Mouse (Mus musculus): ENCODE data around the gene Rab35. TPM values are rescaled to one million over a fixed set of nuclear protein-coding genes. Genes with fewer than 3 reads are reported as not detected.

The Rab35 gene
- 4.5 and 7.0 TPM in 2 replicates for polyA plus RNA-seq (2015; fragmentation: Nextera tagmentation; extraction: Ambion mirVana)

DNA sequence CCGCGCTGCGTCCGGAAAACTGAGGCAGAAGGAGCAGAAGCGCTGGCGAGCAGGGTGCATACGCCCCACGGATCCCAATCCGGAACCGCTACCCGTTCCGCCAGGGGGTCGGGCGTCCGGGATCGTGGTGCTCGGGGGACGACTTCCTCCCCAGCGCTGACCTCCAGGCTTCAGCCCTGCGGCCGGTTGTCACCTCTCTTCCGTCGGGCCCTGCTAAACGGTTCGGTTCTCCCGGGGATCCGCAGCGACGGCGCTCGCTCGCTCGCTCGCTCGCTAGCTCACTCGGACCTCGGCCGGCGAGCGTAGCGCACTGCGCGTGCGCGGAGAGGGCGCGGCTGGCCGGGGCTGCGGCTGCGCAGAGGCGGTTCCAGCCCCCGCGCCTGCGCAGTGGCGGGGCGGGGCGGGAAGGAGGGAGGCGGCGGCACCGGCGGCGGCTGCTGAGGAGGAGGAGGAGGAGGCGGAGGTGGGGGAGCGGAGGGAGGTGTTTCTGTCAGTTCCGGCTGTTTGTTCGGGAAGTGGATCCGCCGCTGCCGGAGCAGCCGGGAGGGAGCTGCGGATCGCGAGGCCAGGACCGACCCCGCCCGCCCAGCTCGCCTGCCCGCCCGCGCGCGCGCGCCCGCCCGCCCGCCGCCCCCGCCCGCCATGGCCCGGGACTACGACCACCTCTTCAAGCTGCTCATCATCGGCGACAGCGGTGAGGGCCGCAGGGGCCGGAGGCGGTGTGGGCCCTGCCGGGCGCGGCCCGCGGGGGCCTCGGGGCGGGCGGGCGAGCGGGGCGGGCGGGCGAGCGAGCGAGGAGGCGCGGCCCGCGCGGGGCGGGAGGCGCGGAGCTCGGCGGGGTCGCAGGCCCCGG is at the start of gene Rab35:
TSS of gene Rab35 (plus strand) at position 404 of the 853 bp plus-strand sequence.
- no peaks in the 10 kb centered on the region for H3K36me3 ChIP-seq (ENCODE audit: control insufficient read depth, insufficient read depth, low read length)
- peak; percentile 93 for ATAC-seq (ENCODE audit: low read depth)
- peak within 1 kb of the TSS; percentile 86 for H3K27ac ChIP-seq (ENCODE audit: low read length)
- H3K9ac ChIP-seq (ENCODE audit: low read length): peak within 1 kb of the TSS; percentile 93
- H3K27me3 ChIP-seq (ENCODE audit: control insufficient read depth, insufficient read depth, low read depth, low read length): no peaks in the 10 kb centered on the region
- peaks cover 24% of the 10 kb centered on the region for H3K4me1 ChIP-seq (replicated peaks; ENCODE audit: control insufficient read depth, insufficient read depth, low read length)
- WGBS: under 1% methylated on average over 52 of the region's 125 CpGs
- H3K9me3 ChIP-seq (ENCODE audit: control insufficient read depth, low read length): no peaks in the 10 kb centered on the region
- peak within 1 kb of the TSS; percentile 87 for H3K4me3 ChIP-seq (ENCODE audit: low read length)
- peak within 1 kb of the TSS; percentile 91 for H3K4me2 ChIP-seq (ENCODE audit: low read depth, low read length)

DNA sequence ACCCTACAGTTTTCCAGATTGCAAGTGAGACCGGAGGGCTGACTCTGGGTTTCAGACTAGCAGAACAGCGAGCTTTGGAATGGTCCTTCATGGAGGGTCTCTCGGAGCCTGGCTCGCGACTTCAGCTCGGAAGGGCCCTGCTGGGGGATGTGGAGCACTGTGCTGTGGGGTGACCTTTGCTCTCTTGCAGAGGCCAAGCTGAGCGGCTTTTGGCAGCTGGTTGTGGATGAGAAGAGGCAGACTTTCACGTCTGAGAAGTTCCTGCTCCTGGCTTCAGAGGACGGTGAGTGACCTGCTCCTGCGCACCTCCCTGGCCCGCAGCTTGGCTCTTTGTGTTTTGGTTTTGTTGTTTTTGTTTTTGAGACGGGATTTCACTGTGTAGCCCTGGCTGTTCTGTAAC is 46.1 kb upstream of the Rab35 start:
- 86% methylated on average over 12 of the region's 12 CpGs for WGBS
- no peak overlapping the region for H3K4me2 ChIP-seq (ENCODE audit: low read depth, low read length)

GRCm38 (mm10) chr5:115586166-115586565 is 45.5 kb upstream of the Rab35 start:
- ATAC-seq (ENCODE audit: low read depth): no peak
- no peaks in the 10 kb centered on the region for H3K27me3 ChIP-seq (ENCODE audit: control insufficient read depth, insufficient read depth, low read depth, low read length)
- WGBS: 94% methylated on average over 15 of the region's 15 CpGs
- no peak overlapping the region for H3K4me3 ChIP-seq (ENCODE audit: low read length)
- no peak overlapping the region for H3K9ac ChIP-seq (ENCODE audit: low read length)
- H3K9me3 ChIP-seq (ENCODE audit: control insufficient read depth, low read length): peaks cover 11% of the 10 kb centered on the region
- no peaks in the 10 kb centered on the region for H3K4me1 ChIP-seq (replicated peaks; ENCODE audit: control insufficient read depth, insufficient read depth, low read length)
- no peak overlapping the region for H3K4me2 ChIP-seq (ENCODE audit: low read depth, low read length)
- H3K27ac ChIP-seq (ENCODE audit: low read length): no peak overlapping the region
- peaks cover 76% of the 10 kb centered on the region for H3K36me3 ChIP-seq (ENCODE audit: control insufficient read depth, insufficient read depth, low read length)

More for the DNA sequence above, 46.1 kb upstream of the Rab35 start:
- H3K36me3 ChIP-seq (ENCODE audit: control insufficient read depth, insufficient read depth, low read length): peaks cover 76% of the 10 kb centered on the region
- no peak for ATAC-seq (ENCODE audit: low read depth)
- no peak overlapping the region for H3K4me3 ChIP-seq (ENCODE audit: low read length)
- no peak overlapping the region for H3K27ac ChIP-seq (ENCODE audit: low read length)
- no peak overlapping the region for H3K9ac ChIP-seq (ENCODE audit: low read length)
- no peaks in the 10 kb centered on the region for H3K27me3 ChIP-seq (ENCODE audit: control insufficient read depth, insufficient read depth, low read depth, low read length)
- H3K9me3 ChIP-seq (ENCODE audit: control insufficient read depth, low read length): peaks cover 11% of the 10 kb centered on the region
- H3K4me1 ChIP-seq (replicated peaks; ENCODE audit: control insufficient read depth, insufficient read depth, low read length): no peaks in the 10 kb centered on the region

DNA sequence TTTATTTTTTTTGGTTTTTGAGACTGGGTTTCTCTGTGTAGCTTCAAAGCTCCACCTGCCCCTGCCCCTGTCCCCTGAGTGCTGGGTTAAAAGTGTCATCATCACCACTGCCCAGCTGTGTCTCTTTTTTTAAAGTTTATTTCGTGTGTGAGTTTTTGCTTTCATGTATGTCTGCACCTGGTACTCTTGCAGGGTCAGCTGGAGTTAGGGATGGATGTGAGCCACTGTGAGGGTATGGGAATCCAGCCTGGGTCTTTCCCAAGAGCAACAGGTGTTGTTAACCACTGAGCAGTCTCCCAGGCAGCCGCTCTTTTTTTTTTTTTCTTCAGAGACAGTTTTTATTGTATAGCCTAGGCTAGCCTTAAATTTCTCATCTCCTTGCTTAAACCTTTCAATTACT is 44.9 kb upstream of the Rab35 start:
- Histone ChIP-seq H3K27ac (ENCODE audit: low read length) (no peak overlapping the region), H3K4me1 (replicated peaks; ENCODE audit: control insufficient read depth, insufficient read depth, low read length) (no peaks in the 10 kb centered on the region), H3K9me3 (ENCODE audit: control insufficient read depth, low read length) (peaks cover 11% of the 10 kb centered on the region), H3K36me3 (ENCODE audit: control insufficient read depth, insufficient read depth, low read length) (peaks cover 74% of the 10 kb centered on the region), H3K9ac (ENCODE audit: low read length) (no peak overlapping the region), H3K27me3 (ENCODE audit: control insufficient read depth, insufficient read depth, low read depth, low read length) (no peaks in the 10 kb centered on the region), H3K4me3 (ENCODE audit: low read length) (no peak overlapping the region), H3K4me2 (ENCODE audit: low read depth, low read length) (no peak overlapping the region)
- WGBS: 82% methylated on average over 2 of the region's 2 CpGs
- no peak for ATAC-seq (ENCODE audit: low read depth)

- Histone ChIP-seq H3K4me1 (replicated peaks; ENCODE audit: control insufficient read depth, insufficient read depth, low read length) (no peaks in the 10 kb centered on the region), H3K4me3 (ENCODE audit: low read length) (no peak overlapping the region), H3K27ac (ENCODE audit: low read length) (no peak overlapping the region), H3K36me3 (ENCODE audit: control insufficient read depth, insufficient read depth, low read length) (peaks cover 68% of the 10 kb centered on the region), H3K4me2 (ENCODE audit: low read depth, low read length) (no peak overlapping the region), H3K27me3 (ENCODE audit: control insufficient read depth, insufficient read depth, low read depth, low read length) (no peaks in the 10 kb centered on the region), H3K9me3 (ENCODE audit: control insufficient read depth, low read length) (no peaks in the 10 kb centered on the region), H3K9ac (ENCODE audit: low read length) (no peak overlapping the region)
- 0 out of 2 replicates have a peak, but pooled peaks have one; percentile 15 for ATAC-seq (ENCODE audit: low read depth)
- WGBS: 76% methylated on average over 11 of the region's 11 CpGs
These were observed 40.7 kb upstream of the Rab35 start for GRCm38 (mm10) chr5:115591028-115591427.

DNA sequence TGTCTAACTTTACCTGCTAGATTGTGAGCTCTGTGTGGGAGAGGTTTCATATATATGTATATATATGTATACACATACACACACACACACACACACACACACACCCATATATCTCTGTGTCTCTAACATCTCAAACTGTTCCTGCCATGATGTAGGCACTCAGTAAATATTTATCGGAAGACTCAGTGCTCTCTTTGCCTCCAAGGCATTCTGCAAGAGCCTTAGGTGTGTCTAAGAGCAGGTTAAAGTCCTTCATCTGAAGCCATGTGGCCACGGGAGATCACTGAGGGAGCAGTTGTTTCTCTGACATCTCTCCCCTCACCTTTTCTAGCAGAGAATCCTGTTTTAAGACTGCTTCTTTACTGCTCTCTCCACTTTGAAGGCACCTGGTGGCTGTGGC is 40.2 kb upstream of the Rab35 start:
- Histone ChIP-seq H3K4me1 (replicated peaks; ENCODE audit: control insufficient read depth, insufficient read depth, low read length) (no peaks in the 10 kb centered on the region), H3K27ac (ENCODE audit: low read length) (no peak overlapping the region), H3K4me3 (ENCODE audit: low read length) (no peak overlapping the region), H3K4me2 (ENCODE audit: low read depth, low read length) (no peak overlapping the region), H3K9ac (ENCODE audit: low read length) (no peak overlapping the region), H3K9me3 (ENCODE audit: control insufficient read depth, low read length) (no peaks in the 10 kb centered on the region), H3K27me3 (ENCODE audit: control insufficient read depth, insufficient read depth, low read depth, low read length) (no peaks in the 10 kb centered on the region), H3K36me3 (ENCODE audit: control insufficient read depth, insufficient read depth, low read length) (peaks cover 72% of the 10 kb centered on the region)
- no peak for ATAC-seq (ENCODE audit: low read depth)
- WGBS: 92% methylated on average over 2 of the region's 2 CpGs

DNA sequence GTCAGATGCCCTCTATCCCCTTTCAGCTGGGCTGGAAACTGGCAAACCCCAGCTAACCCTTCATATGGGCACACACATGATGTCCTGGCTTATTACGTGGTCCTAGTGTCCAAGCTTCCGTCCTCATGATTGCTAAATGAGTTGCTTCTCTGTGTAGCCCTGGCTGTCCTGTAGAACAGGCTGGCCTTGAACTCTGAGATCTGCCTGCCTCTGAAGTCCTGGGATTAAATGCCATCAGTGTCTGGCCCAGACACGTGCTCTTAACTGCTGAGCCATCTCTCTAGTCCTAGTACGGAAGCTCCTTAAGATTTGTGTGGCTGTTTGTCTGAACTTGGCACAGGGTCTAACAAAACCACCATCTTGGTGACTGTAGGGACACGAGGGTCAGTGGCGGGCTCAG is 28.1 kb upstream of the Rab35 start:
- Histone ChIP-seq H3K4me3 (ENCODE audit: low read length) (no peak overlapping the region), H3K36me3 (ENCODE audit: control insufficient read depth, insufficient read depth, low read length) (peaks cover 53% of the 10 kb centered on the region), H3K27me3 (ENCODE audit: control insufficient read depth, insufficient read depth, low read depth, low read length) (no peaks in the 10 kb centered on the region), H3K4me2 (ENCODE audit: low read depth, low read length) (no peak overlapping the region), H3K9ac (ENCODE audit: low read length) (no peak overlapping the region), H3K9me3 (ENCODE audit: control insufficient read depth, low read length) (no peaks in the 10 kb centered on the region), H3K4me1 (replicated peaks; ENCODE audit: control insufficient read depth, insufficient read depth, low read length) (no peaks in the 10 kb centered on the region), H3K27ac (ENCODE audit: low read length) (no peak overlapping the region)
- no peak for ATAC-seq (ENCODE audit: low read depth)
- 89% methylated on average over 6 of the region's 6 CpGs for WGBS

GRCm38 (mm10) chr5:115611566-115611965 is 20.1 kb upstream of the Rab35 start:
- H3K27ac ChIP-seq (ENCODE audit: low read length): no peak overlapping the region
- peaks cover 65% of the 10 kb centered on the region for H3K36me3 ChIP-seq (ENCODE audit: control insufficient read depth, insufficient read depth, low read length)
- no peaks in the 10 kb centered on the region for H3K27me3 ChIP-seq (ENCODE audit: control insufficient read depth, insufficient read depth, low read depth, low read length)
- no peaks in the 10 kb centered on the region for H3K9me3 ChIP-seq (ENCODE audit: control insufficient read depth, low read length)
- no peak overlapping the region for H3K9ac ChIP-seq (ENCODE audit: low read length)
- no peaks in the 10 kb centered on the region for H3K4me1 ChIP-seq (replicated peaks; ENCODE audit: control insufficient read depth, insufficient read depth, low read length)
- ATAC-seq (ENCODE audit: low read depth): no peak
- WGBS: 85% methylated on average over 11 of the region's 11 CpGs
- H3K4me2 ChIP-seq (ENCODE audit: low read depth, low read length): no peak overlapping the region
- H3K4me3 ChIP-seq (ENCODE audit: low read length): no peak overlapping the region

DNA sequence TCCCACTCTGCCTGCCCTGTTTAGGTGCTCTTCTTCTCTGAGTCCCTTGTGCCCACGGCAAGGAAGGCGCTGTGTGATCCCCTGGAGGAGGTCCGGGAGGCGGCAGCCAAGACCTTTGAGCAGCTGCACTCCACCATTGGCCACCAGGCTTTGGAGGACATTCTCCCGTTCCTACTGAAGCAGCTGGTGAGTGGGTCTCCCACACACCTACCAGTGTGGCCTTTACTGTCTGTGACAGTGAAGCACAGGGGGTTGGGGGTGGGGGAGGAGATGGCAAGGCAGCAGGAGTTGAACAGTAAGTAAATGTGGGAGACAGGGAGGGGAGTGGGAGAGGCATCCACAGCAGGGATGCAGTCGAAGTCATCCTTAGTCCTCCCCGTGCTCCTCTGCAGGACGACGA is 18.4 kb upstream of the Rab35 start:
- Histone ChIP-seq H3K4me3 (ENCODE audit: low read length) (no peak overlapping the region), H3K9me3 (ENCODE audit: control insufficient read depth, low read length) (no peaks in the 10 kb centered on the region), H3K36me3 (ENCODE audit: control insufficient read depth, insufficient read depth, low read length) (peaks cover 71% of the 10 kb centered on the region), H3K4me2 (ENCODE audit: low read depth, low read length) (no peak overlapping the region), H3K4me1 (replicated peaks; ENCODE audit: control insufficient read depth, insufficient read depth, low read length) (no peaks in the 10 kb centered on the region), H3K27me3 (ENCODE audit: control insufficient read depth, insufficient read depth, low read depth, low read length) (no peaks in the 10 kb centered on the region), H3K27ac (ENCODE audit: low read length) (no peak overlapping the region), H3K9ac (ENCODE audit: low read length) (no peak overlapping the region)
- no peak for ATAC-seq (ENCODE audit: low read depth)
- WGBS: 86% methylated on average over 9 of the region's 9 CpGs

Measured in lung, embryonic 16.5 days (tissue).